Mouse (Mus musculus) olfactory bulb, adult 2 months (tissue): ENCODE measurements around the gene Ergic1.

Experiments
- CTCF ChIP-seq: fragments of 200-500 bp; IDR thresholded peaks from 2 replicates; pipeline ENCODE4 v1.5.1; 2012; ENCODE audit warnings: low read depth, mild to moderate bottlenecking, low read length, moderate library complexity; ENCODE audit not compliant: insufficient read depth
- POLR2A ChIP-seq: fragments of 200-500 bp; IDR thresholded peaks from 2 replicates; pipeline ENCODE4 v1.6.1; 2012; ENCODE audit warnings: mild to moderate bottlenecking, low read depth, low read length, moderate library complexity; ENCODE audit not compliant: insufficient read depth

DNA sequence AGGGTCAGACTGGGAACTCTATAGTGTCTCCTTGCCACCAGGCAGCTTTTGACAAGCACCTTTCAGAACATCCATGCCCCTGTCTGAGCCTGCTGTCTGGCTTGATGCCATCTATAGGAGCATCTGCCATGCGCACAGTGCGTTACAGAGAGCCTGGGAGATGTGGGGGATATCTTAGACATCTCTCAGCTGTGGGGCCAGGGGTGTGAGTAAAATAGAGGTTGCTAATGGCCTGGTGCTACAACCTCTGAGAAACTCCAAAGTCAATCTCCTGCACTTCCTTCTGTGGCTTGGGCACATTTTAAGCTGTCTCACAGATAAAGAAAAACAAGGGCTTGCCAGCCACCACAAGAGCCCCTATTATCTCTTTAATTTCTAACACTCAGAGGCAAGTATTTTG lies 128.5 kb downstream of the Ergic1 start:
- TF ChIP-seq POLR2A (no peak), CTCF (no peak)
